Mouse (Mus musculus) bone marrow, adult 2 months (tissue): ENCODE measurements at regions not wholly inside any gene's neighbourhood (a gene's known extent, or its start where the extent isn't known, plus 50 kb on each side); places are given as distances from the start of the nearest gene placed in this dataset.

ENCODE experiments used
- CTCF ChIP-seq: fragments of 200-500 bp; IDR thresholded peaks from 2 replicates; pipeline ENCODE4 v1.5.1; 2011; ENCODE audit warnings: low read length, control low read depth; ENCODE audit not compliant: control insufficient read depth, insufficient read depth
- POLR2A ChIP-seq: fragments of 200-500 bp; IDR thresholded peaks from 2 replicates; pipeline ENCODE4 v1.6.1; 2011; ENCODE audit warnings: low read depth, mild to moderate bottlenecking, control low read depth, low read length, borderline replicate concordance; ENCODE audit not compliant: control insufficient read depth

- no peak for TF ChIP-seq CTCF
- TF ChIP-seq POLR2A, result no peak
These were observed 382.3 kb upstream of the N6amt1 start for GRCm38 (mm10) chr16:86971691-86972090.
